Mouse (Mus musculus) heart, adult 2 months (tissue): ENCODE results near the gene Poc5. TPM values are rescaled to one million over a fixed set of nuclear protein-coding genes. Genes with fewer than 3 reads are reported as not detected.

Experiments used
- DNase-seq, 2 experiments: peaks; one replicate each; pipeline ENCODE4 v3.0.0; 2021
- H3K27ac ChIP-seq: fragments of 200-600 bp; 2 replicates; pipeline ENCODE4 v1.8.1; 2022
- H3K27me3 ChIP-seq: fragments of 200-500 bp; 2 replicates; pipeline ENCODE4 v1.6.1; 2012; ENCODE audit warnings: mild to moderate bottlenecking, low read length, inconsistent platforms, mixed read lengths; ENCODE audit not compliant: control insufficient read depth, insufficient read depth
- H3K36me3 ChIP-seq: fragments of 200-500 bp; 2 replicates; pipeline ENCODE4 v1.6.1; 2012; ENCODE audit warnings: low read length, inconsistent platforms; ENCODE audit not compliant: control insufficient read depth, insufficient read depth
- H3K4me1 ChIP-seq: fragments of 200-500 bp; 2 replicates; pipeline ENCODE4 v1.6.1; 2011; ENCODE audit warnings: low read length; ENCODE audit not compliant: control insufficient read depth, insufficient read depth
- H3K4me3 ChIP-seq: fragments of 200-600 bp; 2 replicates; pipeline ENCODE4 v1.8.1; 2022
- H3K79me2 ChIP-seq: fragments of 200-500 bp; replicated peaks from 2 replicates; pipeline ENCODE4 v1.6.1; 2012; ENCODE audit warnings: mild to moderate bottlenecking, inconsistent platforms, low read length, moderate library complexity, mixed read lengths; ENCODE audit not compliant: control insufficient read depth, insufficient read depth
- H3K9ac ChIP-seq: fragments of 200-500 bp; 2 replicates; pipeline ENCODE4 v1.6.1; 2012; ENCODE audit warnings: low read depth, mild to moderate bottlenecking, control low read depth, inconsistent platforms, low read length, mixed read lengths
- CTCF ChIP-seq: fragments of 200-600 bp; IDR thresholded peaks from 2 replicates; pipeline ENCODE4 v1.8.1; 2022; ENCODE audit warnings: antibody characterized with exemption, mild to moderate bottlenecking, moderate library complexity
- EP300 ChIP-seq: fragments of 200-500 bp; IDR thresholded peaks from 2 replicates; pipeline ENCODE4 v1.6.1; 2011; ENCODE audit warnings: low read depth, low read length, control low read depth; ENCODE audit not compliant: insufficient read depth
- POLR2A ChIP-seq: fragments of 200-500 bp; IDR thresholded peaks from 2 replicates; pipeline ENCODE4 v1.6.1; 2011; ENCODE audit warnings: mild to moderate bottlenecking, low read depth, low read length, control low read depth; ENCODE audit not compliant: insufficient read depth
- WGBS: fragments of 180-500 bp; shearing (Covaris S2); methylation state at CpG from one replicate; pipeline ENCODE4 v1.1.7; 2018; 5-methylcytosine and 5-hydroxymethylcytosine counted together
- intact Hi-C: fragments of 180-260 bp; cut with DNase I; formaldehyde crosslinking; loops from one replicate; pipeline ENCODE4 v1.15.1; 2025
- polyA plus RNA-seq: library from polyadenylated mRNA; depleted of rRNA; stranded (reverse); fragments of >200 nt; gene quantifications from 2 replicates; pipeline ENCODE4 v1.2.3, GENCODE M21; 2012
- total RNA-seq, 2 experiments: library from RNA; stranded (reverse); gene quantifications; 2 replicates each; pipeline ENCODE4 v1.2.3; 2021

Gene Poc5
- total and polyA plus RNA-seq, 3 experiments = 5.9 to 9.8 (median 9.6) TPM

DNA sequence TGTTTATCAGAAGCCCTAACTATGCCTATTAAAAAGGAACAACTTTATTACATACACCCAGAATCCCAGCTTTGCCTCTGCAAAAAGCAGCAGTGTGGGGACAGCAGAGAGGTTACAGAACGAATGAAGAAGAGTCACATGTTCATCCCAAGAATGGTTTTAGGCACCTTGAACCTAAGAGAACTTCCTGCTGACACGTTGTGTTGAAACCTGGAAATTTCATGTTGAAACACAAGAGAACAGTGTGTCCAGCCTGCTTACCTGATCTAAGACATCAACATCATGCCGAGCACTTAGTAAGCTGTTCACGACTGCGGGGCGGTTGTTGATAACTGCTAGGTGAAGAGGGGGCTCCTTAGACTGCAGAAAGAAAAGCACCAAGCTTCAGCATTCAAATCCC lies 44.9 kb downstream of the Poc5 start:
- Histone ChIP-seq H3K79me2 (no peaks in the 10 kb centered on the region), H3K27ac (no peak overlapping the region), H3K36me3 (no peaks in the 10 kb centered on the region), H3K27me3 (no peaks in the 10 kb centered on the region), H3K9ac (no peak overlapping the region), H3K4me1 (peaks cover 19% of the 10 kb centered on the region), H3K4me3 (no peak overlapping the region)
- TF ChIP-seq CTCF (no peak), EP300 (no peak), POLR2A (no peak)
- WGBS = 78% methylated on average over 6 of the region's 6 CpGs
- no peak for DNase-seq
- intact Hi-C loops = loop anchor here (2.0 to 5.0 kb wide), 2 partner anchors 64 to 110 kb away; partner anchors contain the start of genes Col4a3bp and Polk

DNA sequence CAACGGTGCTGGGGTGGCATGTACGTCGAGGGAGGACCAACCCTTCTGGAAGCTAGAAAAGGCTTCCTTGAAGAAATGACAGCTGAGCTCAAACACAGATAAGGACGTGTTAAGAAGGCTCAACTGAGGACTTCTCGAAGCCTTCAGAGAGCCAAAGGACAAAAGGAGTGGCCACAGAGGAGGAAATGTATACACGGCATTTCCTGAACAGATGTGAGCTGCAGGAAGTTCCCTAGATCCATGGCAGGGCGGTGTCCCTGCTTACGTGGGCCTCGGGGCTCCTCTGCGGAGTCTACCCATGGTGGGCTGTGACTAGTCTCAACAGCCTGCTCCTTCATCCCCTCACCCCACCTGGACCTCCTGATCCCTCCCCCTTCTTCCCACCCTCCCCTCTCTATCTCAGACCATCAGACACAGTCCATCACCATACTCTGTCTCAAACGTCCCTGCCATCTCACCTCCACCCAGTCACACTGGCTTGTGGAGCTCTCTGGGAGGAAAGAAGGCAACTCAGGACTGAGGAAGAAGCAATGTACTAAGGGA lies 45.6 kb downstream of the Poc5 start:
- no peak for TF ChIP-seq CTCF
- no peak for TF ChIP-seq EP300
- TF ChIP-seq POLR2A = no peak
- H3K9ac ChIP-seq = no peak overlapping the region
- intact Hi-C loops = loop anchor here (2.0 to 5.0 kb wide), 2 partner anchors 64 to 109 kb away; partner anchors contain the start of genes Col4a3bp and Polk

DNA sequence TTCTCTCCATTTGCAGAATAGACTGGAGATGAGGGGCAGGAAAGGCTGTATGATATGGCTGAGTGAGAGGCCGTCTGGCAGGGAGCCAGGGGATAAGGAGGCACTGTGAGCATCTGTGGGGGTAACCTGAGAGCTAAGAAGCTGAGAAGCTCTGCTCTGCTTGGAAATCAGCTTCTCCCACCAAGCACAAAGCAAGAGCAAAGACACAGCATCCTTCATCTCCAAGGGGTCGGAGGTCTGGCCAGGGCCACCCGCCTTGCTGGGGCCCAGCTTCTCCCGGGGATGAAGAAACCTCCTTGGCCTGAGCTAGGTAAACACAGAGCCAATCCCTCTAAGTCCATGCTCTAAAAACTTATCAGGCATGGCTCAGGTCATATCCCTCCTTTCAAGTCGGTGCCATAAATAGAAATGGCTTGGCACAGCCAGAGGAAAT lies 46.8 kb downstream of the Poc5 start:
- no peak overlapping the region for H3K4me3 ChIP-seq
- intact Hi-C loops = loop anchor here (5.0 kb wide), 1 partner anchor 62 kb away; no protein-coding TSS in a partner anchor

More for the DNA sequence above, 45.6 kb downstream of the Poc5 start:
- Histone ChIP-seq H3K27ac (no peak overlapping the region), H3K4me3 (no peak overlapping the region), H3K4me1 (peaks cover 19% of the 10 kb centered on the region), H3K79me2 (no peaks in the 10 kb centered on the region), H3K36me3 (no peaks in the 10 kb centered on the region), H3K27me3 (no peaks in the 10 kb centered on the region)
- 37% methylated on average over 11 of the region's 11 CpGs for WGBS
- no peak for DNase-seq

DNA sequence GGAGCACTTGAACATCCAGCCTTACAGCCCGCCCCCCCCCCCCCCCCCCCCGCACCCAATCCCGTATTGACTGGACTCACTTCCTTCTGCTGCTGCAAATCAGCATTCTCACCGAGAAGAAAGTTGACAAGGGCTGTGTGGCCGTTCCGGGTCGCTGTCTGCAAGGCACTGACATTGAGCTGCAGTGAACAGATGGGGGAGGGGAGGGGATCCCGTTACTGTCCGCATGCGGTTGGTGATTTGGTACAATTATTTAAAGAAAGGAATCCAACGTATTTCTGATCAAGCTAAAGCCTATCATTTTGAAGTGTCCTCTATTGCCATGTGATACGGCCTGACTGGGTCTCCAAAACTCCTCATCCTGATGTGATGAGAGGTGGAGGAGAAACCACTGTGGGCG lies 47.7 kb downstream of the Poc5 start:
- H3K36me3 ChIP-seq = no peaks in the 10 kb centered on the region
- TF ChIP-seq POLR2A (no peak), CTCF (no peak), EP300 (no peak)
- H3K4me3 ChIP-seq = no peak overlapping the region
- H3K27ac ChIP-seq = no peak overlapping the region
- H3K9ac ChIP-seq = no peak overlapping the region
- H3K4me1 ChIP-seq = peaks cover 19% of the 10 kb centered on the region
- no peaks in the 10 kb centered on the region for H3K27me3 ChIP-seq
- 23% methylated on average over 13 of the region's 13 CpGs for WGBS
- no peaks in the 10 kb centered on the region for H3K79me2 ChIP-seq
- intact Hi-C loops = no loop called here
- DNase-seq = peak in 1 of 2 experiments; percentile 50

More for the DNA sequence above, 46.8 kb downstream of the Poc5 start:
- Histone ChIP-seq H3K36me3 (no peaks in the 10 kb centered on the region), H3K9ac (no peak overlapping the region), H3K79me2 (no peaks in the 10 kb centered on the region), H3K4me1 (peaks cover 19% of the 10 kb centered on the region), H3K27ac (no peak overlapping the region), H3K27me3 (no peaks in the 10 kb centered on the region)
- peak; percentile 24 to 30 for DNase-seq
- no peak for TF ChIP-seq EP300
- no peak for TF ChIP-seq POLR2A
- no peak for TF ChIP-seq CTCF
- WGBS = 22% methylated on average over 5 of the region's 5 CpGs

DNA sequence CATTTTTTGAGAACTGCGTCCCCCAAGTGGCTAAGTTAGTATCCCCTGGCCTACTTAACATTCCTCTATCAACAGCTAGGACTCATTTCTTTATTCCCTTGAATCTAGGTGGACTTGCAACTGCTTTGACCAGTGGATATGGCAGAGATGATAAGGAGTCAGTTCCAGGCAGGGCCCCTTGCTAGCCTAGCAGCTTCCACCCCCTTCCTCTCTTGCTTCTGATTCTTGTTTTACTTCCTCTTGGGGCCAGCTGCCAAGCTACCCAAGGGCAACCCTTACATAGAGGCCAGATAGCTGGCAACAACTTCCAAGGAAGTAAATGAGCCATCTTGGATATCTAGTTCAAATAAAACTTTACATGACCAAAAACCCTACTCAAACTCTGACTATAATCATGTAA lies 48.8 kb downstream of the Poc5 start:
- no peak for DNase-seq
- H3K4me3 ChIP-seq = no peak overlapping the region
- H3K36me3 ChIP-seq = no peaks in the 10 kb centered on the region
- no peaks in the 10 kb centered on the region for H3K27me3 ChIP-seq
- no peaks in the 10 kb centered on the region for H3K79me2 ChIP-seq
- no peak overlapping the region for H3K27ac ChIP-seq
- 91% methylated on average over 1 of the region's 1 CpGs for WGBS
- H3K4me1 ChIP-seq = peaks cover 17% of the 10 kb centered on the region
- no peak overlapping the region for H3K9ac ChIP-seq
- intact Hi-C loops = no loop called here
- TF ChIP-seq CTCF = no peak
- TF ChIP-seq POLR2A = no peak
- no peak for TF ChIP-seq EP300

DNA sequence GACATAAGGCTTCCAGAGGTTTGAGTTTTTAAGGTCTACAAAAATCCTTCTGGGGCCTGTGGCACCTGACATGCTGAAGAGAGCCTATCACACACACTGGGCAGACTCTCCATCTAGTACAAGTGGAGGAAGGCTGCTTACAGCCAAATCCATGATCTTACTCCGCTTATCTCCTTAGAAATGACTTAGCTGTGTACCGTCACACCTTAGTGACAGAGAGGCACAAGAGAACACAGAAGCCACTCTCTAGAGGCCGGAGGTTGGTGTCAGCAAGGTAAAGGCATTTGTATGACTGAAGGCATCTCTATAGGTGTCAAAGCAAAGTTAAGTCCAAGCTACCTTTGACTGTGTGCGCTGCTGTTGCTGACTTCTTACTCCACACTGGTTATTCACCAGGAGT lies 52.3 kb downstream of the Poc5 start:
- no peaks in the 10 kb centered on the region for H3K36me3 ChIP-seq
- no peaks in the 10 kb centered on the region for H3K79me2 ChIP-seq
- H3K4me3 ChIP-seq = no peak overlapping the region
- 94% methylated on average over 4 of the region's 4 CpGs for WGBS
- no peak overlapping the region for H3K9ac ChIP-seq
- DNase-seq = no peak
- no peaks in the 10 kb centered on the region for H3K27me3 ChIP-seq
- TF ChIP-seq EP300 (no peak), CTCF (no peak), POLR2A (no peak)
- H3K27ac ChIP-seq = no peak overlapping the region
- peaks cover 4% of the 10 kb centered on the region; the same call in 1 of the 2 replicates for H3K4me1 ChIP-seq
- intact Hi-C loops = no loop called here
